Mouse (Mus musculus): ENCODE data around the gene Tmem104.
A peak's percentile ranks its signal among the peaks of the same experiment; 100 is the strongest.

Gene Tmem104

DNA sequence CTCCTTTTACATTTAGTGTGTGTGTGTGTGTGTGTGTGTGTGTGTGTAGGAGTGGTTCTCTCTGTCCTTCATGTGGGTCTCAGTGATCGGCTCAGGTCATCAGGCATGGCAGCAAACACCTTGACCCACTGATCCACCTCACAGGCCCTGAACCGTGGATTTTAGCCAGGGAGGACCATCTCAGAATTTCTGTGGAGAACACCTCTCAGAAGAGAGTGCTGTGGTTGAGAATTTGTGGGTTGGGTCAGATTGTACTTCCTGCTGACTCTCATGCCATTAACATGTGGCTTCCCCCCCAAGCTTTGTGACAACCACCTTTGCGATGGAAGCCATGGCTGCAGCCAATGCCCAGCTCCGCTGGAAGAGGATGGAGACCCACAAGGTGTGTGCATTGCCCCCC is 13.2 kb downstream of the Tmem104 start:
- DNase-seq (ENCODE audit: low read depth): no peak

DNA sequence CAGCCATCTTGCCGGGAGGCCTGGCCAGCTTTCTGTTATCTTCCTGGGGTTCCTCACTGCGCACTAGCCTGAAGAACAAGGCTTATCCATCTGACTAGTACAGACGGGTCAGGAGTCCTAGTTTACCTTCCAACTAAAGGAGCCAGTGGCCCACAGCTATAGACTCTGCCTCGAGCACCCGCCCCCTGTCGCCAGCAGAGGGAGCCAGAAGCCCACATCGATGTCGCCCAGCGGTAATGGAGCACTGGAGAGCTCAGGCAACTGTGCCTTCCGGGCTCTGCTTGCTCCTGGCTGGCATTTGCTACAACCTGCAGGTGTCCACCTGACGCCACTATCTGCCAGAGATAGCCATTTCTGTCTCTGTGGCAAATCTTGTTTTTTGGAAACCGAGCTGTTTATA is 15.0 kb downstream of the Tmem104 start:
- no peak for DNase-seq (ENCODE audit: low read depth)

DNA sequence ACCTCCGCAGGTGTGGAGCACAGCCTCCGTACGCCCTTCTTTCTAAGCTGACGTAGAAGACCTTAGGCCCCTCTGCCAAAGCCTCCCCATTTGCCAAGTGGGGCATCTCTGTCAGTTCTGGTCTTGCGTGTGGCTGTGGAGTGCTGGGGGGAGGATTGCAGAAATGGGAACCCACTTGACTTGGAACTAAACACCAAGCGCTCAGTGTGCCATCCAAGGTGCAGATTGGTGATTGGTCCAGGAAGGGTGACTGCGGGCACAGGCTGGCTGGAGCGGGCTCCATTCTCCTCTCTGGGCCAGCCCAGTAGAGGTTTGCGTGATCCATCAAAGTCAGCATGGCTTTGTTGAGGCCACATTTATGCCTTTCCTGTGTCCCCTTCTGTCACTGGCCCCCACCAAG is 15.5 kb downstream of the Tmem104 start:
- DNase-seq (ENCODE audit: low read depth): no peak

DNA sequence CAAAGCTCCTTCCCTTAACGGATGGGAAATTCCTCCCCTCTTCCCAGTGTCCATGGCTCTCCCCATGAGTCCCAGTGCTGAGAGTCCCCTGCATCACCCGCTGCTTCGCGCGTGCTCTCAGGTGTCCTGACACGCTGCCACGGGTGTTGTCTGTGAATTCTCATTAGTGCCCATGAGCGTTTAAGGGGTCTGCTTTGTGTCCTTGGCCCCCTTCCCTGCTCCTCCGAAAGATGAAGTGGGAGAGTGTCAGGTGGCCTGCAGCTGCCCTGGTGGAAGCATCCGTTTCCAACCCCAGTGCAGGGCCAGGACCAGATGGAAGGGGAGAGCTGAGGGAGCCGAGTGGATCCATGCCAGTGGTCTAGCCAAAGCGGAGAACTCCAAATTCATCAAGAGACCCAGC is 20.8 kb downstream of the Tmem104 start:
- DNase-seq (ENCODE audit: low read depth): no peak

DNA sequence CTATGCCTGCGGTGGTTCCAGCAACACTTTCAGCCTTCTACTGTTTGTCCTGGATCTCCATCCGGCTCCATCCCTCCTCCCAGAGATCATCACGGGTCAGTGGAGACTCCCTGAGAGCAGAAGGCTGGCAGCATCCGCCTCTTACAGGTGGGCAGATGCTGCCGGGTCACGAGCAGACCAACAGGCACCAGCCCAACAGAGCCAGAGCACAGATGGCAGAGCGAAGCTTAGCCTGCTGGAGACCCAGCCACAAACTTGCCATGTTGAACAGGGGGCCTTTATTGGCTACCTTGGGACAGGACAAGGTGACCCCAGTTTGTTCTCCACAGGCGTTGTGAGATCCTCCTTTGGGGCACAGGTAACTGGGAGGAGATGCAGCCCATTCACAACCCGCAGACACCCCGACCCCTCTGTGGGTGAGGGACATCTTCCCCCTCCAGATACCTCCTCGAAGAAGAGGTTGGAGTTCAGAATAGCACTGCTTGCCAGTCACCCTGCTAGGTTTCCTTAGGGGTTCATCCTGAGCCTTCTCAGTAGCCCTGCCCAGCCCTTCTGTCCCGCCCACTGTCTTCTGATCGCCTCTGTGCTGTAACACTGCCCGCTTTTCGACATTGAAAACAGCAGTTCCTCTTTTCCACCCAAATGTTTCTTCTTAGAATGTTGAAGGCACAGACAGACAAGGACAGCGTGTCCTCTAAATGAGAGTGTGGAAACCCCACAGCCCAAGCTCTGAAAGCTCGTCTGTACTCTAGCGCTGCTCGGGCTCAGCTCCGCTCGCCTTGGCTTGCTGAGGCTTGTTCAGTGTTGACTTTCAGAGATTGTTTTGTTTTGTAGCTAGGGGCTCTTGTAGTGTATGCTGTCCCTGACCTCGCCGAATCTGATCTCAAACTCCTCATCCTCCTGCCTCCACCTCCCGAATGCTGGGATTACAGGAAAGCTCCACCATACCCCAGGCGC is 21.8 kb downstream of the Tmem104 start:
- no peak for DNase-seq (ENCODE audit: low read depth)

DNA sequence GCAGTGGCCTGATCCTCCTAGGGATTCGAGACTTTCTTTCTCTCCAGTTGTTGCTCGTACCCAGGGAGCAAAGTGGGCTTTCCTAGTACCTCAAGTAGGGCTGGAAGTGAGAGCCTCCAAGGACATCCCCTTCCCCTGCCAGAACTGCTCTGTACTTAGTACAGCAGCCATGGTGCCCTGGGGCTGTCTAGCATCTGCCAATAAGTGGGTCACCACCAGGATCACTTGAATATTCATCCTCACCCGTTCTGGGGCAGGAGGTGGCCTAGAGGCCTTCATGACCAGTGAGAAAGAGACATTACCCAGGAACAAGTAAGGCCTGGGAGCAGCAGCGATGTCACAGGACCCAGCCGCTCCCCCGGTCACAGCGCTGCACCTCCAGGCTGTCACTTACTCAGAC is 22.7 kb downstream of the Tmem104 start:
- no peak for DNase-seq (ENCODE audit: low read depth)

DNA sequence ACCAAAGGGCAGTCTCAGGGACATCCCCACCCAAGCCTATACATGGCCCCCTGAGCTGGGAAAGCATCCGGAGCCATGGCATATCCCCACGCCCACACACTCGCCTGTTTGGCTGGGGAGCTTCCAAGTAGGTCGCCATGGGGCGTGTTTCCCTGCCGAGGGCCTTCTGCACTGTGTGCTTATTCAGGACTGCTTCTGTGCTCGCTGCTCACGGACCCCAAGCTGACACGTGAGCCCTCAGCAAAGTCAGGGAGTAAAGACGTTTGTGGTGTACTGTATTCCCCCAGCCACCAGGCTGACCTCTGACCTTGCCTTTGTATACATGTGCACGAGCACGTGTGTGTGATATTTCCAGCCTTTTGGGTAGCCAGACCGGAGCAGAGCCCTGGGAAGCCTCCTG is 24.8 kb downstream of the Tmem104 start:
- DNase-seq (ENCODE audit: low read depth): no peak

DNA sequence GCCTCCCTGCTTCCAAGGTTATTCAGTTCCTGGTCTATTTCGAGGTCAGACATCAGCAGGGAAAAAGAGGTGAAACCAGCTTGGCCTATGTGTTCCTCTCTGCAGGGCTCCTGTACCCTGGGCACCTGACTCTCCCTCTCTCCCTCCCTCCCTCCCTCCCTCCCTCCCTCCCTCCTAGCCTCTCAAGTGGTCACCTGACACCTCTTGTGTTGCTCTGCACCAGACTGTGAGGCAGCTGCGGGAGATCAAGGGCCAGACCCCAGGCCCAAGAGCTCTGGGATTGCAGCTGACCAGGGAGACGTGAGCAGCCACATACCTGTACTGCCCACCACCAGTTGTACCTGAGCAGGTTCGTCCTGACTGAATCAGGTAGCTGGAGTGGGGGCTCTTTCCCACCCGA is 27.8 kb downstream of the Tmem104 start:
- no peak for DNase-seq (ENCODE audit: low read depth)

DNA sequence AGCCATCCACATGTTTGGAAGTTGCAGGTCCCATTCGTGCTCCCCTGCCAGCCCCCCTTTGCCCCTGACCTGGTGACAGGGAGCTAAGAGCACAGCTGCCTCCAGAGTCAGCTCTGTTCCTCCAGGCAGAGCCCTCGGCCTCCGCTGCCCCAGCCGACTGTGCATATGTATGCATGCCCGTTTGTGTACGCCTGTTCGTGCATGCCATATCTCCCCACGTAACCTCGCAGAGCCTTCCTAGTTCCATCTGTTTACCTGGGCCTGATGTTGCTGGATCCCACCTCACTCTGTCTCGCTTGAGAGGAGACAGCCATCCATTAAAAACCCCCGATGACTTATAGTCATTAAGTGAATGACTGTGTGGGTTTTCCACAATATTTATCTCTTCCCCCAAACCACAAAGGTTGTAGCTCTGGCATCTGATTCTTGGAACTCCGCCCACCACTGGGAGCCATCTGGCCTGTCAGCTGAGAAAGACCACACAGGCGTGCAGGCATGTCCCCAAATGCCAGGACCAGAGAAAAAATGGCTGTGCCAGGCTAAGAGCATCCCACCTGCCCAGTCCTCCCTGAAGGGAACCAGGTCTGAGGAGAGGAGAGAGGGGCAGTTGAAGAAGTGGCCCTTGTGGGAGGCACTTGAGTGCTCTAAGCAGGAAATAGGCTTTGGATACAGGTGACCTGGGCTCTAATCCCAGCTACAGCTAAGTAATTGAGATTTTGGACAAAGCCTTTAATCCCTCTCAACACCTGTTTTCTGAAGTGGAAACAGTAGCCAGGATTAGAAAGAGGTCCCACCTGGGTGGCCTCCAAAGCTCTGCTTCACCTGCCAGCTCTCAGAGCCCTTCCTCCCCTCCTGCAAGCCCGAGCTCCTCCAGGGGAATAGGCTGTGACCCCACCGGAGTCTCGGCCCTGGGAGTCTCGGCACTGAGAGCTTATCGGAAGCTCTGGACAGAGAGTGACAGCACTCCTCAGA is 30.4 kb downstream of the Tmem104 start:
- no peak for DNase-seq (ENCODE audit: low read depth)

DNA sequence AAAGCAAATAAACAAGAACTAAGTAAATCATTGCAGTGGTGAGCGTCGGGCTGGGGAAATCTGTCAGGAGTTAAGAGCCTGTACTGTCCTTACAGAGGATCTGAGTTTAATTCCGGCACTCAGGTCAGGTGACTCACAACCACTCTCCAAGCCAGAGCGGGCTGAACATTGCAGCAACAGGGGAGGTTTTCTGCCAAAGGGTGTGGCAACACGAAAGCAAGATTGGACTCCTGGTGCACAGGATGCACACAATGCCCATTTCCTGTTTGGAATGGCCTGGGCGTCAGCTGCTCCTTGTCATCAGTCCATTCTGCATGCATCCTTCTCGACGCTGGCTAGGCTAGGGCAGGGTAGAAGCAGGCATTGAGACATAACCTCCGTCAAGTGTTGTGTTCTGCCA is 32.0 kb downstream of the Tmem104 start:
- DNase-seq (ENCODE audit: low read depth): no peak

DNA sequence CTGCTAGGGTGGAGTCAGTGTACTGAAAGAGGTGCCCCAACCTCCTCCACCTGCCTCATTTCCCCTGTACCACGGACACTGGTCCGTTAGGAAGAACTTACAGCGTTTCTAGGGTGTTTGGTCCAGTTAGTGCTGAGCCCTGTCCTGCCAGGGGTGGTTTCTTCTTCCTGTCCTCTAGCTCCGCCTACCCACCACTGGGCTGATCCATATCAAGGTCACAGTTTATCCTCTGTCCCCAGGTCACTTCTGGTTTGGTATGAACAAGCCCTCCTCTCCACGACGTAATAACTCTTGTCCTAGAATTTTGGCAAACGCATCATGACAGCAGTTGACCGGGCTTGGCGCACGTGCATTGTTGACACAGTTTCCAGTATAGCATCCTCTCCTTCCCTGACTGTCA is 32.4 kb downstream of the Tmem104 start:
- DNase-seq (ENCODE audit: low read depth): no peak

DNA sequence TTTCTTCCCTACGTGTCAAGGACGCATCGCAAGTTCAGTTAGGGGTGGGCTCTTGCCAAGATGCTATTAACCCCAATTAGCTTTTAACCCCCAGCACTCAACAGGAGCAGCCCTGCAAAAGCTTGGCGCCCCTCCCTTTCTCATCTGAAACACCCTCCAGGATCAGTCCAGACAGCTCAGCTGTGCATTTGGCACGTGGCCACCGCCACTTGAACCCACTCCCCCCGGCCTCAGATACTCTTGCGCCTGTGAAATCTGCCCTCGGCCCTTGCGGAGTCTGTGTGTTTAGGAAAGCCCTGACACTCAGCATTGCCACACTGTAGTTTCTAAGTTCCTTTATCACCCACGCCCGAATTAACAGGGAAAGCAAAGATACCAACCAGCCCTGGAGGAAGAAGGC is 34.8 kb downstream of the Tmem104 start:
- DNase-seq (ENCODE audit: low read depth): no peak

DNA sequence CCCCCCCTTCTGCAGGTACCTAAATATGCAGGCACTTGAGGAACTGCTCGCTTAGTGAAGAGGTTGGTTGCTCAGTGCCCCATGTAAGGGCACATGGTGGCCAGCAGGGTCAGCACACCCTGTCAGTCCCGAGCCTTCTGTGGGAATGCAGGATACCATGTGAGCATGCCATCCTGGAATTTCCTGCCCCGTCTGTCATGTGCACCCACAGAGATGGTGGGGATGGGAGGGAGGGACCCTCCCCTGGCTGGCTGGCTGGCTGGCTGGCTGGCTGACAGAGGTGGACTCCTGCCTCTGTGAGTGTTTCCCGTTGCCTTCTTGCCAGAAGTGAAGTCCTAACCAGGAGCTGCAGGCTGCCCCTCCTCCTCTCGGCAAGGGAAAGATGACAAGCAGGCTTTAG is 35.3 kb downstream of the Tmem104 start:
- no peak for DNase-seq (ENCODE audit: low read depth)

DNA sequence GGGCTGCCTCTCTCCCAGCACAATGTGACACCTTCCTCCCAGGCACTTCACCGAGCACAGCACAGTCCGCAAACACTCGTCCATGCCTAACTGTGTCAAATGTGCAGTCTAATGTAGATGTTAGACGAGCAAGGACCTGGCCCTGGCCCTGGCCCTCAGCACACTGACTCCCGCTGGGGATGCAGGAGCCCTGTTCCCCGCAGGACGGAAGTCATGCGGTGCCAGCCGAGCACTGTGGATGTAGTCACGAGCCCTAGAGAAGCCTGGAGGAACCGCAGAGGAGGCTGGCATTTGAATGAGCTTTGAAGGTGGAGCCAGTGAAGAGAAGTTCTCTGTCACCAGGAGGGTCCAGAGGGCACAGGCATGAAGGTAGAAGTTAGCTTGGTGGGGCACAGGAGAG is 36.2 kb downstream of the Tmem104 start:
- no peak for DNase-seq (ENCODE audit: low read depth)

DNA sequence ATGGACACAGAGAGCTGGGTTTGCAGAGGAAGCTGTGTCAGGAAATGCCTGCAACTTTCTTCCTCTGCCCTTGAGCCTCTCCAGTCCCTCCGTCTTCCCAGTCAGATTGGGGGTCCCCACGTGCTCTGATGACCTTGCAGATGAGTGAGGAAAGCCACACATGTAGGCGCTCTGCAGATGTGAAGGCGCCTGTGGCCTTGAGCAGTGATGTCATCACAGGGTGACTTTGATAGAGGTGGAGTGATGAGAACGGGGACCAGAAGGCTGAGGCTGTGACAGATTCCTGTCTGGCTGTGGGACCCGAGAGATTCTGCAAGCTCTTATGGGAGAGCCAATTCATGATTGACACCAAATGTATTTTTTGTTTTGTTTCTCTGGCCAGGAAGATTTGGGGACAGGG is 36.6 kb downstream of the Tmem104 start:
- no peak for DNase-seq (ENCODE audit: low read depth)

DNA sequence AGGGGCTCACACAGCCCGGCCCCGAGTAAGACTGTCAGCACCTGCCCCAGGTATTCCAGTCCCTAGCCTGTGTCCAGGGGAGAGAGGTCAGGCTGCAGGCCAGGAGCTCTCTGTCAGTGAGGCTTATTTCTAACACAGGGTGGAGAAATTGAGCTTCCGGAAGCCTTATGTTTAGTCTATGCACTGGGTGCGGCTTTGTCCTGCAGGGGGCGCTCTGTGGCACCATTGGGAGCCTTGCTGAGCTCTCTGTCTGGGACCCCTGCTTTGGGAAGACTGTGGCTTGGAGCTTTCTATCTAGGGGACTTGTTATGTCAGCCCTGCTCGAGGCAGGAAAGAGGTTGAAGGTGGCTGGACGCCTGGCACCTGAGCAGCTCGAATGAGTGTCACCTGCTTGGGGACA is 37.6 kb downstream of the Tmem104 start:
- peak; percentile 34 for DNase-seq (ENCODE audit: low read depth)

DNA sequence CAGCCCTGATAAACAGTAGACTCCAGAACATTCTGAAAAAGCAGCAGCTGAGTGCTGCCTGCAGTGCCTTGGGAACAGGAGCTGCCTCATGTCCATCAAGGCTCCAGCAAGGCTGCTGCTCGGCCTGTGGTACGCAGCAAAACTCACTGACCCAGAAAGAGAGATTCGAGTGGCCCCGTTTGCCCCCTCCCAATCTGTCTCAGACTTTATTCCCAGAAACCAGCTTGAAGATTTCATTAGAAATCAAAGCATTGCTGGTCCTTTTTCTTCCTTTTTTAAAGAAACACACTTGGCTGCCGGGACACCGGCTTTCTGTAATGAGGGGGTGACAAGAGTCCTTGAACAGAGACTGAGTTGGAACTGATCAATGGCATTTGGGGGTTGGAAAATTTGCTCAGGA is 38.0 kb downstream of the Tmem104 start:
- DNase-seq (ENCODE audit: low read depth): no peak

DNA sequence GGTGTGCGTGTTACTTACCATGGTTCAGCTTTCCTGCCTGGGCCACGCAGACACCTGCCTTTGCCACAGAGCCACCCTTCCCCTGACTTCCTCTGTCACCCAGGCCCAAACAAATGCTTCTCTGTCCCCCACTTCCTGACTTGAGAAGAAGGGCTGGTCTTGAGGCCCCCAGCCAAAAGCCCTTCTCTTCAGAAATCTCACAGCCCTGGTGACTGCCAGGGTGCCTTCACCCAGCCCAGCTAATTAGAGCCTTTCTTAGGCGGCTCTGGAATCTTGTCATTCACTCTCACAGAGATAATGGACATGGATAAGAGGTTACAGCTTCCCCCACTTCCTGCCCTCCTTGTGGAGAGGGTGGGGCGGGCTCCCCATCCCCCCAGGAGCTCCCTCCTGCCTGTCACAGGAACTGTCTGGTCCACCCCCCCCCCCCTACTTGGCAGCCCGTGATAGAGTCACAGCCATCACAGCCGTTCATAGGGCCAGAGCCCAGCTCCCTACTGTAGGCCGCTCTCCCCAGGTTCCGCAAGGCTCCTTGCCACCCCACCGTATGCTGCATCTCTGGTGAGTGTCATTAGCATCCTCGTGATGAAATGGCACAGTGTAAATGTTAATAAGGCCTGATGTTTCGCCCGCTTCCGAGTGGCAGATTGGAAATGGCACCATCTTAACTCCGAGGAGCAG is 39.7 kb downstream of the Tmem104 start:
- DNase-seq (ENCODE audit: low read depth): no peak

DNA sequence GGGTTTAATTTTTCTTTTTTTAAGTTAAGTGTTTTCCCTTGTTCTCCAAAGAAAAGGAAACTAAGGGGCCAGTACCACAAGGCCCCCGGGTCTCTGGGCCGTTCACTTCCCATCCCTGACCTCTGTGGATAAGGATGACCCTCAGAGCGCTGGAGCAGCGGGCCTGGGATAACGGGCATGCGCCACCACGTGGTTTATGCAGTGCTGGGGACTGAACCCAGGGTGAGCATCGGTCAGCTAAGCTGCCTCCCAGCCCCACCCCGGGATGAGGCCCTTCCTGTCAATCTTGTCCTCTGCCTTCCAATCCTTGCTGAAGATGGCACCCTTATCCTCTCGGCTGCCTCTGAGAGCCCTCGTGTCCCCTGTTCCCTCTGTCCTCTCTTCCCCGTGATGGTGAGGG is 40.4 kb downstream of the Tmem104 start:
- DNase-seq (ENCODE audit: low read depth): no peak

DNA sequence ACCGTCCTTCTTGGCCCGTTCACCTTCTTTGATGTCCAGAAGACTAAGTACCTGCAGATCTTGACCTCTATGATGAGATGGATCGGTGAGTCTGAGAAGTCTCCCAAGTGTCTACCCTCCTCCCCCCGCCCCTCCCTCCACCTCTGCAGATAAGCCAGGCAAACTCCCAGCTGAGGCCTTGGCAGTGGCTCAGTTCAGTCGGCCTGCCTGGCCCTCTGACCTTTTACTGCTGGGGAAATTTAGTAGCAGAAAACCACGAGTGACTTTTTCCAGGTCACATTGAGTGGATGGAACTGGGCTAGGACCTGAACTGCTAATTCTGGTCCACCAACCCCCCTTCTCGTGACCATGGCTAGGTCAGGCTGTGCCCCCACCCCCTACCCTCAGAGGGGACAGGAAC is 41.1 kb downstream of the Tmem104 start:
- DNase-seq (ENCODE audit: low read depth): no peak

DNA sequence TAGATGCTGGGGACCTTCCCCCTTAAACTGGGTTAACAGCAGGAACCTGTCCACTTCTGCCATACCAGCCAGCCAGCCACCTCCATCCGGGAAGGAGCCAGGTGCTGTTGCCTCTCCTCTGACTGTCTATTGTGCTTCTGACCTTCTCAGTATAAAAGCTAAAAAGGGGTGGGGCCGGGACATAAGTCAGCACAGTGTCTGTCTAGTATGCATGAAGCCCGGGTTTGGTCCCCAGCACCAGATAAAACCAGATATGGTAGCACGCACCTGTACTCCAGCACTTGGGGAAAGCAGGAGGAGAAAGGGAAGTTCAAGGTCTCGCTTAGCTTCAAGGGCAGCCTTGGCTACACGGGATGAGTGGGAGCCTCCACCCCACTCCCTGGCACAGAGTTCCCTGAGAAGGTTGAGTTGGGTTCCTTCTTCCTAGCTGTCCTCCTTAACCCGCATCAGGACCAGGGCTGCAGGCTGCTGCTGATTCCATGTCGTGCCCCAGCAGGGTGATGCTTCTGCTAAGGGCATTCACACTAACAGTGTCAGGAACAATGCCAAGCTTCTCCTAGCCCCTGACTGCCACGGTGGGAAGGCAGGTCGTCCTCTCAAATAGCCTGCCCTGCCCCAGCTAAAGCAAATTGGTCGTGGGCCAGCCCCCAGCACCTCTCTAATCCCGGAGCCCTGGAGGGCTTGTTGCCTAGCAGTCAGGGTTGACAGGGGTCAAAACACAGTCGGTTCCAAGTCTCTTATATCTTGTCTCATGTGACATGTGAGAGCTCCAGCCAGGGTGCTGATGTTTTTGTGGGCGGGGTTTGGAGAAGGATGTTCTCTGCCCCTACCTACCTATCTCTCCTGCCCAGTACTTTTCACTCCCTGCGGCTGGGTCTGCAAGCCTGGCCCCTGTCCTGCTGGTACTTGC is 42.0 kb downstream of the Tmem104 start:
- no peak for DNase-seq (ENCODE audit: low read depth)
